Mouse (Mus musculus) retina, postnatal 7 days (tissue): Measurements from ENCODE around the gene Haspin.
"Not testable (repeated sequence)": the region's sequence is repeated elsewhere in the genome, so short reads cannot be mapped to it uniquely, and the experiment has no call there.

Experiments used
- DNase-seq: peaks from one replicate; pipeline ENCODE4 v3.0.0-alpha.2; 2012; ENCODE audit warnings: low read depth, low spot score

Gene Haspin

GRCm38 (mm10) chr11:73144261-73144681 lies 6.2 kb upstream of the Haspin start:
- DNase-seq, result no peak

DNA sequence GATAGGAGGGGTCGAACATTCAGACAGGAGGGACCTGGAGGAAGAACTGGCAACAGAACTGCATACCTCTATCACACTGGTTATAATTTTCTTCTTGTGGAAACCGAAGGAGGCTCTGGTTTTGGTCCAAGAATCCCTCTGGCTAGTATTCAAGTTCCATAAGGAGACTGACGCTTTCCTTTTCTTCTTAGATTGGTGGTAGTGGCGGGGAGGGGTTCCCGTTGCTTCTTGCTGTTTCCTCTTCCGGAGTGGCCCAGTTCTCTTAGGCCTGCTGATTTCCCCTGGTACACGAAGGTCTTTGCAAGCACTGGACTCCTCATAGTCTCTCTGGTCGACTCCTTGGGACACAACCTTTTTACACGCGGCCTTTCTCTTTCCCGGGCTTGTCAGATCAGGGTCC lies 978 bp downstream of the Haspin start:
- no peak for DNase-seq

DNA sequence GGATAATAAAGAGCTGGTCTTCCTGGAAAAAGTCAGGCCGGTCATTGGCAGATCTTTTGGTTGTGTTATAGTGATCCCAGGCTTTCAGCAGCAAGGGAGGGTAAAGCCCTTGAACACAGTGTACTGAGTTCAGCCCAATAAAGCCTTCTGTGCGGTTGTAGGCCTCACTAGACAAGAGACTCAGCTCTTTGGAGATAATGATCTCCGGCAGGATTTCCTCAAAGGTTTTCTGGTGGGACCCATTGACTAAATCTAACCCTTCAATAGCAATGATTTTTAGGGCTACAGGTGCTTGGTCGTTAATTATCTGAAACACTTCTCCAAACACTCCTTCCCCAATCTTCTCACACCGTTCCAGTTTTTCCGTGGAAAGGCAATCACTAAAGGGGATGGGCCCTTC lies 1.5 kb downstream of the Haspin start:
- DNase-seq, result no peak

DNA sequence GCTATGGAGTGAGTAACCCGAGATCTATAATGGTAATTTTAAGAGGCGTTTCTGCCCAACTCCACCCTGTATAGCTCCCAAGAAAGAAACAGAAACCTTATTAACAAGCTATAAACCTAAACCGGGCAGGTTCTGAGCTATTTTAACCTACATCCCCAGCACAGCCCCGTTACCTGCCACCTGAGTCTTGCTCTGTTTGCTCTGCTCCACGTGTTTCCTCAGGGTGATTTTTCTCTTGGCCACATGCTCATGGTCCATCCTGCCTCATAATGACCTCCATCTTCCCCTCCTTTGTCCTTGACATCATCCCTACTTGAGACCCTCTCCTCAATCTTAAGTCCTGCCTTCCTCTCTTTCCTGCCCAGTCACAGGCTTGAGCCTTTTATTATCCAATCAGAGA lies 3.9 kb downstream of the Haspin start:
- no peak for DNase-seq

GRCm38 (mm10) chr11:73132999-73133398 lies 5.1 kb downstream of the Haspin start:
- no peak for DNase-seq

DNA sequence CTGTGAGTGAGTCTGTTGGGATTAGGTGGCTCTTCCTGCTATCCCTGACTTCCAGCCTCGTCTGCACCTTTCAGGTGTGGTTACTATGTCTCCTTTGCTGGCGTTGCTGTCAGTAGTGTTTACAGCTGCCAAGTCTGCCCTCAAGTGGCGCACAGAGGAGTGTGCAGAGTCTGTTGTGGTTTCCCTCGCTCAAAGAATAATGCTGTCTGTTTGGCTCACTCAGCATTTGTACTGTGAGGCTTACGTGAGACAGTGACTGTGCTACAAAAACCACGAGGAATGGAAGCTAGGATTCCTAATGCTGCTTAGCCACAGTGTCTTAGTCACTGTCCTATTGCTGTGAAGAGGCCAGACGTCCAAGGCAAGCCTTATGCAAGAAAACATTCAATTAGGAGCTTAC lies 7.1 kb downstream of the Haspin start:
- DNase-seq, result no peak

- no peak for DNase-seq
These were observed 11.6 kb downstream of the Haspin start for GRCm38 (mm10) chr11:73126495-73126894.

DNA sequence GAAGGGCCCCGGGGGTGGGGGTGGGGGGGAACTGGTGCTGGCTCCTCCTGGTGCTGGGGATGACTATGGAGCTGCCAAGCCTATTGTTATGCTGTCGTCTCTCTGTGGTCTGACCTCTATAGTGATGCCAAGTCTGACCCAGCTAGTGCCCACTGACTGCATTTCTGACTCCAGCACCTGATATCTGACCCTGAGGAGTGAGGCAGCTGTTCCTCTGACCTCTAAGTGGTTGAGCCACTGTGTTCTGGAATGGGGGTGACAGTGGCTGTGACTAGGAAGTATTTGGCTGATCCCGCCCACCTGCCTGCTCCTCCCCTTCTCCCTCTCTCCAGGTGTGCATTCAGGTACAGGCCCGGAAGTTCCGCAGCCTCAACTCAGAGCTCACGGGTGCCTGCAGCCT lies 26.7 kb downstream of the Haspin start:
- no peak for DNase-seq

GRCm38 (mm10) chr11:73109941-73110340 lies 28.2 kb downstream of the Haspin start:
- DNase-seq, result no peak

DNA sequence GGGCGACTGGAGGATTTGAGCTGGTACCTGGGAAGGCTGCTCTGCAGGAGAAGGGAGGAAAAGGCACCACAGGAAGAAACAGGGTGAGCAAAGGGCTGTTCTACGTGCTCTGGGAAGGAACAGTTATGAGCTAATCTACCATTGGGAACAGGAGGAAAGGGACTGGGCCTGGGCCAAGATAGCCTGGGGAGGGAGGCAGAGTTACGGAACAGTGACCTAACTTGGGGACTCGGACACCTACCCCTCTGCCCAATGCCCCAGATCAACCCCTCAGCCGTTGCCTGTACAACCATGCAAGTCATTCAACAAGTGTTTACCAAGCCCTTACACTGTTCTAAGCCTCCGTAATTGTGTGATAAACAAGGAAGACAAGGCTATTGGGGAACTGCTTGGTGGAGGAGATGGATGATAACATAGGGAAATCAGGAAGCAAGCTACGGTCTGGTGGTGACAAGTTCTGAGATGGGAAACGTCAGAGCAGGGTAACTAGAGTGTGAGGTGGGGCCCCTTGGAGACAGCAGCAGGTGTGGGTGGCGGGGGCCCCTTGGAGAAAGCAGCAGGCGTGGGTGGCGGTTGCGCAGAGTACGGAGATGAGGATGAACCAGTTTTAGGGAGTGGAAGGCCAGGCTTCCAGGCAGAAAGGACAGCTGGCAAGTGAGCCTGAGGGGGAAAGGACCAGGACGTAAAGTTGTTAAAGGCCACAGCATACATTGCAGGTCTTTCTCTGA lies 29.0 kb downstream of the Haspin start:
- DNase-seq, result no peak

DNA sequence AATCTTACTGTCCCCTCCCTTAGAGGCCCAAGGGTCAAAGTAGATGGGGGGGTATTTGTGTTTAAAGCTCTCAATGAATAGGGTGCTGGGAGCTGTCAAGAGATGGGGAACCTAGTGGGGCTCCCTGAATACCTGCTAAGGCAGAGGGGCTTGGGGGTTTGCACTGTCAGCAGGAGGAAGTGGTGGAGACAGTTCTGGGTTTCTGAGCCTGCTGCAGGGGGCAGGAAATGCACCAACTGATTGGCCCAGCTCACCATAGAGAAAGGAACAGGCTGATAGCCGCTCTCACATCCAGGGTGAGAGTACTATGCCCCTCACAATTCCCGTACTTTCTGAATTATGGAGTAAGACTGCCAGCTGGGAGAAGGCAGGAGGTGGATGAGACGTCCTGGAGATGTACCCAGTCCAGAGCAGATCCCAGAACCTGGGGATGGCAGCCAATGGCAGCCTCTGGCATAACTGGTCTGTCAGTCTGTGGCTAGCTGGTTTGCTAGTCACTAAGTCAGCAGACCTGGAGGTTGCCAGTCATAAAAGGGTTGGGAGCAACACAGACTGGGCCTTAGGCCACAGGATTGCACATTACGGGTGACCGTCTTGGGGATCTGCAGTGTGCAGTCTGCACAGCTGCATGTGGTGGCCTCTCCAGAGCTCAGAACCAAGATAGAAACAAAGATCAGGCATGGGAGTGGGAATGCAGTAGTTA lies 29.7 kb downstream of the Haspin start:
- no peak for DNase-seq

- DNase-seq, result not testable (repeated sequence)
These were observed 30.7 kb downstream of the Haspin start for GRCm38 (mm10) chr11:73107358-73107757.

GRCm38 (mm10) chr11:73105246-73105645 lies 32.8 kb downstream of the Haspin start:
- no peak for DNase-seq

DNA sequence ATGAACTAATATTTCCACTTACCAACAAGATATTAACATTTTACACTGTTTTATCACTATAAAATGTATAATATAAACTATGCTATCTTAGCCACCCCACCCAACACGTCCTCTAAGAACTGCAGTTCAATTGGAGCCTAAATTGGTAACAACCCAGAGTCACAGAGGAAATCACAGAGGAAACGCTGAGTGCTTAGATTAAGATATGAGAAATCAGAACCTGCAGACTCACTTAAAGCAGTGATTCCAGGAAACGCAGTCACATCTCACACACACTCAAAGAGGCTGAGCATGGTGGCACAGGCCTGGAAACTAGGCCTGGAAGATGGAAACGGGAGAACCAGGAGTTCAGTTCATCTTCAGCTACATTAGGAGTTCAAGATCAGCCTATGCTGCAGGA lies 36.8 kb downstream of the Haspin start:
- no peak for DNase-seq

GRCm38 (mm10) chr11:73099976-73100750 lies 37.9 kb downstream of the Haspin start:
- no peak for DNase-seq

- DNase-seq, result no peak
These were observed 39.2 kb downstream of the Haspin start for GRCm38 (mm10) chr11:73098860-73099259.

GRCm38 (mm10) chr11:73094231-73094995 lies 43.7 kb downstream of the Haspin start:
- no peak for DNase-seq

DNA sequence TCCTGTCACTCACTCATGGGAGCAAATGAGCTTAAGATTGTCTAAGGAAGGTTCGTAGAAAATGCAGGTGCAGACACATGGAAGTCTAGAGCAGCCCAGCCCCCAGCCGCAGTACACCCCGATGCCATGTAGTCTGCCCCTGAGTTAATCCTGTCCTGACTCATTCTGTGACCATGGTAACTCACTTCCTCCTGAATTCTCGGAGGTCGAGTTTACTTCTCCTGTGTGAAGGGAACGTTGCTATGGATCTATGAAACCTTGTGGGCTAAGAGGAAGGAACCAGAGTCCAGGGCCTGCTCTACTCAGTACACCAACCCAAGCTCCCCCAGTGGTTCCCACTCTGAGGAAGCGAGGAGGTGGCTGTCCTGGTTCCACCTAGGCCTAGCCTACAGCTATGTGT lies 45.2 kb downstream of the Haspin start:
- DNase-seq, result no peak

- no peak for DNase-seq
These were observed 46.0 kb downstream of the Haspin start for GRCm38 (mm10) chr11:73092057-73092456.

DNA sequence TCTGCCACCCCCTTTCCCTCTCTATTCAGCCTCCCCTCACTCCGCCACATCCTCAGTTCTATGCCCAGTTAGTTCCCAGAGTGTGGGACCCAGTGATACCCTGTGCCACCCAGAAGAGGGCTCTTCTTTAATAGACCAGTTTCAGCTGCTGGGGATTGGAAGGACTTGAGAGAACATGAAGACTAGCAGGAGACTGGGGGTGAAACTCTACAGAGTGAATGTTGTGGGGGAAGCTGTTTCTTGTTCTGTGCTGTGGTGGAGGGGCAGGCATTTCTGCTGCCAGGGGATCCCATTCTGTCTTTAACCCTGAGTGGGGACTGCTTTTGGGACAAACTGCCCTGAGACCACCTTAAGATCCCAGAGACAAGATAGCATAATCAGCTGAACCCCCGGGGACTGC lies 47.3 kb downstream of the Haspin start:
- DNase-seq, result no peak

GRCm38 (mm10) chr11:73090283-73090682 lies 47.8 kb downstream of the Haspin start, which contains the start of gene Itgae:
Itgae (plus strand) TSS chr11:73090583.
- DNase-seq, result no peak
